In genomic region chr17:88381106-88381505, GRCm38 (mm10) we compare ENCODE assay signal across 15 mouse cellular contexts. TPM values are rescaled to one million over a fixed set of nuclear protein-coding genes. Genes with fewer than 3 reads are reported as not detected.
DNase-seq lines count a peak whose midpoint lies in the region; ATAC-seq and TF ChIP-seq lines count a peak whose summit lies in the region.
"Had no signal": no experiment of that assay in that cellular context is flagged by ENCODE, and none has a peak within 500 bp of the region (broad histone marks: within the 10 kb centered on the region; RNA-seq: fewer than 3 reads in every experiment).

No protein-coding gene starts in this region.

- no peak overlapping the region for H3K4me3 ChIP-seq in heart, adult 2 months
- no peak overlapping the region for H3K4me3 ChIP-seq in liver, adult 2 months (ENCODE audit: insufficient read depth, low read depth, low read length)
- H3K4me3 ChIP-seq in liver, embryonic 11.5 days (ENCODE audit: low read depth, low read length) = no peak overlapping the region
- H3K4me3 ChIP-seq: hindbrain, embryonic 10.5 days; limb, embryonic 12.5 days; midbrain, embryonic 12.5 days; stomach, embryonic 15.5 days had no signal

- intact Hi-C loops in heart, adult 2 months (cut with DNase I) = loop anchor here (2.0 kb wide), 1 partner anchor 126 kb away; no protein-coding TSS in a partner anchor
- intact Hi-C loops in heart, postnatal 36 days (cut with DNase I) = loop anchor here (5.0 kb wide), 1 partner anchor 124 kb away; no protein-coding TSS in a partner anchor

- no peaks in the 10 kb centered on the region for H3K36me3 ChIP-seq in heart, adult 2 months (ENCODE audit: control insufficient read depth, insufficient read depth, low read length)
- H3K36me3 ChIP-seq in liver, adult 2 months (ENCODE audit: control insufficient read depth, insufficient read depth, low read length) = no peaks in the 10 kb centered on the region
- no peaks in the 10 kb centered on the region for H3K36me3 ChIP-seq in liver, embryonic 11.5 days (ENCODE audit: control insufficient read depth, insufficient read depth, low read length)
- H3K36me3 ChIP-seq: G1E; hindbrain, embryonic 10.5 days; limb, embryonic 12.5 days; midbrain, embryonic 12.5 days; stomach, embryonic 15.5 days had no signal

- no peak for TF ChIP-seq POLR2A in heart, adult 2 months (IDR thresholded peaks at IDR 0.05; ENCODE audit: insufficient read depth, low read depth, low read length)
- TF ChIP-seq POLR2A in liver, adult 2 months (IDR thresholded peaks at IDR 0.05; ENCODE audit: extremely low read depth, insufficient read depth, low read length) = no peak

- DNase-seq in CD4-positive, CD25-positive, alpha-beta regulatory T cell, adult 2 months (ENCODE audit: low read depth, low spot score) = peak; percentile 35
- DNase-seq in heart, adult 2 months = no peak
- no peak for DNase-seq in heart, postnatal 36 days
- no peak for DNase-seq in liver, adult 2 months (ENCODE audit: extremely low read depth, low read depth, low spot score)
- DNase-seq in liver, embryonic 11.5 days (ENCODE audit: low spot score) = no peak
- DNase-seq in ES-CJ7 (ENCODE audit: low read depth, low spot score) = peak; percentile 59
- DNase-seq in right cerebral cortex, postnatal 25 days = no peak
- DNase-seq: kidney, adult 9 months; lung, postnatal 10 days had no signal

- H3K4me2 ChIP-seq in liver, embryonic 11.5 days = no peak overlapping the region
- H3K4me2 ChIP-seq: limb, embryonic 12.5 days; midbrain, embryonic 12.5 days; stomach, embryonic 15.5 days had no signal

- TF ChIP-seq CTCF in heart, adult 2 months (IDR thresholded peaks at IDR 0.05) = peak; percentile 51
- TF ChIP-seq CTCF in liver, adult 2 months (IDR thresholded peaks at IDR 0.05; ENCODE audit: low read depth, low read length) = 0 out of 2 replicates have a peak, but pooled peaks have one; percentile 16

- 42% methylated on average over 9 of the region's 9 CpGs for WGBS in heart, adult 2 months
- WGBS in liver, adult 2 months = 59% methylated on average over 9 of the region's 9 CpGs
- 56% methylated on average over 9 of the region's 9 CpGs for WGBS in liver, embryonic 11.5 days

- no peak for ATAC-seq in CD4-positive, CD25-positive, alpha-beta regulatory T cell, adult 4 months
- ATAC-seq in liver, embryonic 11.5 days (replicated peaks; ENCODE audit: low FRiP score) = no peak

- no peaks in the 10 kb centered on the region for H3K79me2 ChIP-seq in heart, adult 2 months (replicated peaks; ENCODE audit: control insufficient read depth, insufficient read depth, low read length)
- no peaks in the 10 kb centered on the region for H3K79me2 ChIP-seq in liver, adult 2 months (ENCODE audit: control insufficient read depth, insufficient read depth, low read length)

- no peaks in the 10 kb centered on the region for H3K9me3 ChIP-seq in liver, embryonic 11.5 days (ENCODE audit: control insufficient read depth, low read length)
- H3K9me3 ChIP-seq: stomach, embryonic 15.5 days had no signal

- no peak overlapping the region for H3K9ac ChIP-seq in heart, adult 2 months (ENCODE audit: low read depth, low read length)
- no peak overlapping the region for H3K9ac ChIP-seq in liver, adult 2 months (ENCODE audit: low read depth, low read length)
- H3K9ac ChIP-seq in liver, embryonic 11.5 days (ENCODE audit: low read depth, low read length) = no peak overlapping the region
- H3K9ac ChIP-seq: limb, embryonic 12.5 days; midbrain, embryonic 12.5 days; stomach, embryonic 15.5 days had no signal

- H3K27me3 ChIP-seq in heart, adult 2 months (ENCODE audit: control insufficient read depth, insufficient read depth, low read length) = no peaks in the 10 kb centered on the region
- no peaks in the 10 kb centered on the region for H3K27me3 ChIP-seq in liver, adult 2 months (ENCODE audit: control insufficient read depth, insufficient read depth, low read length)
- H3K27me3 ChIP-seq in liver, embryonic 11.5 days (replicated peaks; ENCODE audit: control insufficient read depth, insufficient read depth, low read length) = no peaks in the 10 kb centered on the region
- H3K27me3 ChIP-seq: limb, embryonic 12.5 days; stomach, embryonic 15.5 days had no signal

- no peaks in the 10 kb centered on the region for H3K4me1 ChIP-seq in heart, adult 2 months (ENCODE audit: control insufficient read depth, insufficient read depth, low read length)
- H3K4me1 ChIP-seq in liver, adult 2 months (ENCODE audit: control insufficient read depth, insufficient read depth, low read length) = no peaks in the 10 kb centered on the region
- H3K4me1 ChIP-seq in liver, embryonic 11.5 days (replicated peaks; ENCODE audit: control insufficient read depth, insufficient read depth, low read length) = no peaks in the 10 kb centered on the region
- H3K4me1 ChIP-seq: hindbrain, embryonic 10.5 days; limb, embryonic 12.5 days; midbrain, embryonic 12.5 days; stomach, embryonic 15.5 days had no signal

- H3K27ac ChIP-seq in heart, adult 2 months = no peak overlapping the region
- H3K27ac ChIP-seq in liver, adult 2 months (replicated peaks; ENCODE audit: insufficient read depth, low read depth, low read length) = no peak overlapping the region
- no peak overlapping the region for H3K27ac ChIP-seq in liver, embryonic 11.5 days (ENCODE audit: low read depth, low read length)
- H3K27ac ChIP-seq: hindbrain, embryonic 10.5 days; limb, embryonic 12.5 days; midbrain, embryonic 12.5 days; stomach, embryonic 15.5 days had no signal

- no peak for TF ChIP-seq EP300 in heart, adult 2 months (IDR thresholded peaks at IDR 0.05; ENCODE audit: insufficient read depth, low read depth, low read length)

RNA-seq across cellular contexts. Expression of gene Foxn2, which starts 59.4 kb away (rescaled TPM):
- 10 to 100 TPM; 34.5 to 41.0 TPM for polyA plus RNA-seq in CD4-positive, CD25-positive, alpha-beta regulatory T cell, adult 4 months (2017; shearing (Covaris generic))
- 1 to 10 TPM; 7.4 to 9.4 TPM for total RNA-seq in heart, adult 2 months (2021)
- polyA plus RNA-seq in heart, adult 2 months (2012; rRNA removed) = 2.6 and 2.8 TPM in 2 replicates
- 1 to 10 TPM; 8.7 to 9.9 TPM for total RNA-seq in heart, postnatal 36 days (2021)
- total RNA-seq in liver, adult 2 months (2014; rRNA removed) = 10.2 and 12.3 TPM in 2 replicates
- polyA plus RNA-seq in liver, adult 2 months (2012; rRNA removed) = 2.7 and 2.9 TPM in 2 replicates
- 15.0 and 15.3 TPM in 2 replicates for polyA plus RNA-seq in liver, embryonic 11.5 days (2014; fragmentation: Nextera tagmentation; extraction: Ambion mirVana)

Comparison
In these comparisons a context has a peak if more than half of its experiments do, and no peak if none do; other contexts are left out.
1. DNase-seq: peak in CD4-positive, CD25-positive, alpha-beta regulatory T cell, adult 2 months (single experiment) and ES-CJ7 (single experiment); none in heart, adult 2 months (0 of 2), heart, postnatal 36 days (0 of 2), liver, adult 2 months (single experiment), liver, embryonic 11.5 days (single experiment) and right cerebral cortex, postnatal 25 days (single experiment).